Mouse (Mus musculus): Measurements from ENCODE around the gene Eefsec. TPM values are rescaled to one million over a fixed set of nuclear protein-coding genes. Genes with fewer than 3 reads are reported as not detected.

Eefsec gene
- total and polyA plus RNA-seq, 2 experiments from 2014 or later, result 22.9 to 28.4 TPM

DNA sequence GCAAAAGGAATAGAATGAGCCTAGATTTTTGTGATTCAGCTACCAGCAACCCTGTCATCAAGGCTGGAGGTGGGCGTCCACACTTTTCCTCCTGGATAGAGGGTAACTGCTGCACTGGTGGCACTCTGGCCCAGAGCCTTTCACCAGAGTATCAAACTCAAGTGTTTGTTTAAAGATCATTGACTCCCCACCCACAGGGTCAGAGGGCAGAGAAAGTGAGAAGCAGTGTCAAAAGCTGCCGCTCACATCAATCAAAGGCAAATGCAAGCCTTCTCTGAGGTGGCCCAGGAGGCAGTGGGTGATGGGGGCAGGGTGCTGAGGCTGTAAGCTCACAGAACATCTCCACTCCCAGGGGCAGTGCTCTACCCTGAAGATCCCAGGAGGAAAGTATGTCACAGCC is 146.8 kb downstream of the Eefsec start:
- H3K4me3 ChIP-seq (ENCODE audit: low read depth, low read length), result no peak overlapping the region
- ATAC-seq, result no peak
- H3K27ac ChIP-seq (ENCODE audit: low read depth, low read length), result no peak overlapping the region
- peaks cover 4% of the 10 kb centered on the region; the same call in 1 of the 2 replicates for H3K36me3 ChIP-seq (ENCODE audit: insufficient read depth)
- no peak overlapping the region for H3K4me2 ChIP-seq (ENCODE audit: low read depth)
- H3K27me3 ChIP-seq (ENCODE audit: insufficient read depth, low read length), result no peaks in the 10 kb centered on the region
- WGBS, result 67% methylated on average over 2 of the region's 2 CpGs
- H3K4me1 ChIP-seq (ENCODE audit: insufficient read depth), result no peaks in the 10 kb centered on the region
- H3K9me3 ChIP-seq (ENCODE audit: low read length), result no peaks in the 10 kb centered on the region
- DNase-seq, result no peak
- no peak overlapping the region for H3K9ac ChIP-seq
- no peak for TF ChIP-seq CTCF (IDR thresholded peaks at IDR 0.05; ENCODE audit: low read depth)

DNA sequence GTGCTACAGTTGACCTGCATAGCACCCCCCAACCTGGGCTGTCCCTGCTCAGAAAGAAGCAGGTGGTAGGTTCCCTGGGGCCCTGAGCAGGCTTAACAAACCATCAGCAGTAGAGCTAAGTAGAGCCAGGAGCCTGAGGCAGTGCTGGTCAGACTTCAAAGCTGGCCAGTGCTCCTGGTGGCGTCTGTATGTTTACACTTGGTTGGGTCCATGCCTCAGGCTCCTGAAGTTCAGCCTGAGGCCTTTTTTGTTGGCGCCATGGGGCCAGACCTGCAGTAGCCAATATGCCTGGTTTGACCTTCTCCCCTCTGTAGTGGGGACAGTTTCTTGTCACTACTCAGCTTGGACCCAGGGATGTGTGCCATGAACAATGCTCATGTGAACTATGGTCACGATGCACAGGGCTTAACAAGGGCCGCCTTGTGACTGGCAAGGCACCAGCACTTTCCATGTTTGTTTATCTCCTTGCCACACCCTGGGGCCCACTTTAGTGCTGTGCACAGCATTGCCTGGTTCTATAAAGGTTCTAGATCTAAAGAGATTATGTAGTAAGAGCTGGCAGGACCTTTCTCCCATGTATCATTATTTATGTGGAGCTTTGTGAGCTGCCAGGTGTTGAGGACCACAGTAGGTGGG is 153.9 kb downstream of the Eefsec start:
- Histone ChIP-seq H3K4me2 (ENCODE audit: low read depth) (no peak overlapping the region), H3K9ac (no peak overlapping the region), H3K27me3 (ENCODE audit: insufficient read depth, low read length) (no peaks in the 10 kb centered on the region), H3K4me1 (ENCODE audit: insufficient read depth) (no peaks in the 10 kb centered on the region), H3K27ac (ENCODE audit: low read depth, low read length) (no peak overlapping the region), H3K4me3 (ENCODE audit: low read depth, low read length) (no peak overlapping the region), H3K9me3 (ENCODE audit: low read length) (no peaks in the 10 kb centered on the region), H3K36me3 (ENCODE audit: insufficient read depth) (peaks cover under 1% of the 10 kb centered on the region; the same call in 1 of the 2 replicates)
- ATAC-seq (no peak), DNase-seq (no peak)
- no peak for TF ChIP-seq CTCF (IDR thresholded peaks at IDR 0.05; ENCODE audit: low read depth)
- WGBS, result 81% methylated on average over 4 of the region's 4 CpGs

- no peak overlapping the region for H3K4me2 ChIP-seq (ENCODE audit: low read depth)
- WGBS, result 20% methylated on average over 6 of the region's 6 CpGs
- DNase-seq (peak; percentile 82), ATAC-seq (peak; percentile 93)
- TF ChIP-seq CTCF (IDR thresholded peaks at IDR 0.05; ENCODE audit: low read depth), result no peak
- H3K27ac ChIP-seq (ENCODE audit: low read depth, low read length), result no peak overlapping the region
- H3K27me3 ChIP-seq (ENCODE audit: insufficient read depth, low read length), result no peaks in the 10 kb centered on the region
- no peak overlapping the region for H3K9ac ChIP-seq
- no peaks in the 10 kb centered on the region for H3K36me3 ChIP-seq (ENCODE audit: insufficient read depth)
- H3K4me3 ChIP-seq (ENCODE audit: low read depth, low read length), result no peak overlapping the region
- H3K4me1 ChIP-seq (ENCODE audit: insufficient read depth), result no peaks in the 10 kb centered on the region
- H3K9me3 ChIP-seq (ENCODE audit: low read length), result no peaks in the 10 kb centered on the region
These were observed 156.1 kb downstream of the Eefsec start for GRCm38 (mm10) chr6:88290129-88290766.

GRCm38 (mm10) chr6:88278141-88278540 is 168.2 kb downstream of the Eefsec start:
- no peak for TF ChIP-seq CTCF (IDR thresholded peaks at IDR 0.05; ENCODE audit: low read depth)
- DNase-seq (no peak), ATAC-seq (no peak)
- Histone ChIP-seq H3K36me3 (ENCODE audit: insufficient read depth) (no peaks in the 10 kb centered on the region), H3K9ac (no peak overlapping the region), H3K27ac (ENCODE audit: low read depth, low read length) (no peak overlapping the region), H3K4me1 (ENCODE audit: insufficient read depth) (no peaks in the 10 kb centered on the region), H3K9me3 (ENCODE audit: low read length) (no peaks in the 10 kb centered on the region), H3K4me3 (ENCODE audit: low read depth, low read length) (no peak overlapping the region), H3K27me3 (ENCODE audit: insufficient read depth, low read length) (no peaks in the 10 kb centered on the region), H3K4me2 (ENCODE audit: low read depth) (no peak overlapping the region)
- 75% methylated on average over 2 of the region's 2 CpGs for WGBS

- H3K9ac ChIP-seq, result no peak overlapping the region
- 95% methylated on average over 4 of the region's 4 CpGs for WGBS
- no peaks in the 10 kb centered on the region for H3K9me3 ChIP-seq (ENCODE audit: low read length)
- H3K4me3 ChIP-seq (ENCODE audit: low read depth, low read length), result no peak overlapping the region
- no peaks in the 10 kb centered on the region for H3K27me3 ChIP-seq (ENCODE audit: insufficient read depth, low read length)
- H3K27ac ChIP-seq (ENCODE audit: low read depth, low read length), result no peak overlapping the region
- DNase-seq, result no peak
- no peaks in the 10 kb centered on the region for H3K4me1 ChIP-seq (ENCODE audit: insufficient read depth)
- H3K36me3 ChIP-seq (ENCODE audit: insufficient read depth), result no peaks in the 10 kb centered on the region
- ATAC-seq, result no peak
- H3K4me2 ChIP-seq (ENCODE audit: low read depth), result no peak overlapping the region
- no peak for TF ChIP-seq CTCF (IDR thresholded peaks at IDR 0.05; ENCODE audit: low read depth)
These were observed 169.1 kb downstream of the Eefsec start for GRCm38 (mm10) chr6:88277242-88277641.

DNA sequence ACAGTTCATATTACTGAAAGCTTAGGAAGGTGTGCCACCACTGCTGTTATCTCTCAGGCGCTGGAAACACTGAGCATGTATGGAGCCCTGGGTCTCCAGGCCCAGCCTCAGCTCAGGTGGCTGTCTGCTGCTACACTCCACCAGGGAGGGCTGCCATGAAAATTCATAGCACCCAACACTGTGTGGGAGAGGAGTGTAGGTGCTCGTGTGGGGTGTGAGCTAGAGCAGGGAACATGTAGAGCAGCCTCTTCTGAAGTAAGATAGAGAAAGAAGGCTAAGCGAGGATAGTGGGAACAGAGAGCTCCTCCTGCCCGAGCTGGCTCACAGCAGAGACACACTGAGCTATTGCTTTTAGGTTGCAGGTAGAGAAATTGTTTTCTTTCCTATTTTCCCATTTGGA is 170.1 kb downstream of the Eefsec start:
- TF ChIP-seq CTCF (IDR thresholded peaks at IDR 0.05; ENCODE audit: low read depth), result no peak
- H3K27ac ChIP-seq (ENCODE audit: low read depth, low read length), result no peak overlapping the region
- WGBS, result 90% methylated on average over 4 of the region's 4 CpGs
- H3K4me3 ChIP-seq (ENCODE audit: low read depth, low read length), result no peak overlapping the region
- ATAC-seq (no peak), DNase-seq (no peak)
- H3K9me3 ChIP-seq (ENCODE audit: low read length), result no peaks in the 10 kb centered on the region
- no peak overlapping the region for H3K9ac ChIP-seq
- 0 out of 2 replicates have a peak, but pooled peaks cover 2% of the 10 kb centered on the region for H3K4me1 ChIP-seq (ENCODE audit: insufficient read depth)
- no peak overlapping the region for H3K4me2 ChIP-seq (ENCODE audit: low read depth)
- no peaks in the 10 kb centered on the region for H3K36me3 ChIP-seq (ENCODE audit: insufficient read depth)
- no peaks in the 10 kb centered on the region for H3K27me3 ChIP-seq (ENCODE audit: insufficient read depth, low read length)

GRCm38 (mm10) chr6:88274623-88275022 is 171.7 kb downstream of the Eefsec start:
- 94% methylated on average over 6 of the region's 6 CpGs for WGBS
- ATAC-seq (no peak), DNase-seq (no peak)
- H3K27ac ChIP-seq (ENCODE audit: low read depth, low read length), result no peak overlapping the region
- H3K9me3 ChIP-seq (ENCODE audit: low read length), result no peaks in the 10 kb centered on the region
- H3K4me2 ChIP-seq (ENCODE audit: low read depth), result no peak overlapping the region
- no peak overlapping the region for H3K4me3 ChIP-seq (ENCODE audit: low read depth, low read length)
- no peak for TF ChIP-seq CTCF (IDR thresholded peaks at IDR 0.05; ENCODE audit: low read depth)
- no peak overlapping the region for H3K9ac ChIP-seq
- 0 out of 2 replicates have a peak, but pooled peaks cover 3% of the 10 kb centered on the region for H3K4me1 ChIP-seq (ENCODE audit: insufficient read depth)
- no peaks in the 10 kb centered on the region for H3K36me3 ChIP-seq (ENCODE audit: insufficient read depth)
- H3K27me3 ChIP-seq (ENCODE audit: insufficient read depth, low read length), result no peaks in the 10 kb centered on the region
